ENCODE assay signal across 8 mouse cellular contexts in genomic region chr2:168742649-168743048, GRCm38 (mm10). TPM values are rescaled to one million over a fixed set of nuclear protein-coding genes. Genes with fewer than 3 reads are reported as not detected.
DNase-seq lines count a peak whose midpoint lies in the region; ATAC-seq and TF ChIP-seq lines count a peak whose summit lies in the region.

No protein-coding gene starts in this region.

- no peaks in the 10 kb centered on the region for H3K36me3 ChIP-seq in heart, adult 2 months (ENCODE audit: control insufficient read depth, insufficient read depth, low read length)
- H3K36me3 ChIP-seq in embryonic facial prominence, embryonic 12.5 days: no peaks in the 10 kb centered on the region
- peaks cover 12% of the 10 kb centered on the region for H3K36me3 ChIP-seq in hindbrain, embryonic 10.5 days
- H3K36me3 ChIP-seq in limb, embryonic 12.5 days: no peaks in the 10 kb centered on the region

- no peaks in the 10 kb centered on the region for H3K27me3 ChIP-seq in heart, adult 2 months (ENCODE audit: control insufficient read depth, insufficient read depth, low read length)
- H3K27me3 ChIP-seq in embryonic facial prominence, embryonic 12.5 days: no peaks in the 10 kb centered on the region
- H3K27me3 ChIP-seq in hindbrain, embryonic 10.5 days (ENCODE audit: insufficient read depth, poor library complexity, severe bottlenecking): no peaks in the 10 kb centered on the region
- H3K27me3 ChIP-seq in limb, embryonic 12.5 days: no peaks in the 10 kb centered on the region

- no peak overlapping the region for H3K9ac ChIP-seq in heart, adult 2 months (ENCODE audit: low read depth, low read length)
- no peak overlapping the region for H3K9ac ChIP-seq in embryonic facial prominence, embryonic 12.5 days
- no peak overlapping the region for H3K9ac ChIP-seq in limb, embryonic 12.5 days (replicated peaks)

- DNase-seq in heart, adult 2 months: peak; percentile 26 to 65
- DNase-seq in heart, adult 11 months: no peak
- peak; percentile 78 for DNase-seq in ZHBTc4 (ENCODE audit: low read depth, low spot score)
- DNase-seq in hindbrain, embryonic 10.5 days (ENCODE audit: low spot score): peak; percentile 64
- peak; percentile 80 for DNase-seq in naive thymus-derived CD4-positive, alpha-beta T cell, adult 2 months (ENCODE audit: low read depth)
- peak; percentile 78 for DNase-seq in thymus, postnatal 14 days

- no peak for TF ChIP-seq POLR2A in heart, adult 2 months (IDR thresholded peaks at IDR 0.05; ENCODE audit: insufficient read depth, low read depth, low read length)

- peaks cover 4% of the 10 kb centered on the region for H3K4me1 ChIP-seq in heart, adult 2 months (ENCODE audit: control insufficient read depth, insufficient read depth, low read length)
- no peaks in the 10 kb centered on the region for H3K4me1 ChIP-seq in embryonic facial prominence, embryonic 12.5 days
- H3K4me1 ChIP-seq in hindbrain, embryonic 10.5 days (replicated peaks): peaks cover 14% of the 10 kb centered on the region; the same call in 1 of the 2 replicates
- H3K4me1 ChIP-seq in limb, embryonic 12.5 days (replicated peaks): peaks cover 7% of the 10 kb centered on the region; the same call in 1 of the 2 replicates

- intact Hi-C loops in heart, adult 2 months (cut with DNase I): loop anchor here (1.0 to 5.0 kb wide), 2 partner anchors 51 to 270 kb away; no protein-coding TSS in a partner anchor

- TF ChIP-seq CTCF in heart, adult 2 months (IDR thresholded peaks at IDR 0.05): peak; percentile 95

- H3K9me3 ChIP-seq in embryonic facial prominence, embryonic 12.5 days: no peaks in the 10 kb centered on the region
- peaks cover 4% of the 10 kb centered on the region; the same call in 1 of the 2 replicates for H3K9me3 ChIP-seq in hindbrain, embryonic 10.5 days
- 0 out of 2 replicates have a peak, but pooled peaks cover 3% of the 10 kb centered on the region for H3K9me3 ChIP-seq in limb, embryonic 12.5 days

- H3K4me2 ChIP-seq in embryonic facial prominence, embryonic 12.5 days (replicated peaks): peak overlapping the region; percentile 74
- peak overlapping the region; percentile 73; the same call in 1 of the 2 replicates for H3K4me2 ChIP-seq in limb, embryonic 12.5 days

- no peaks in the 10 kb centered on the region for H3K79me2 ChIP-seq in heart, adult 2 months (replicated peaks; ENCODE audit: control insufficient read depth, insufficient read depth, low read length)

- TF ChIP-seq EP300 in heart, adult 2 months (IDR thresholded peaks at IDR 0.05; ENCODE audit: insufficient read depth, low read depth, low read length): no peak

- no peak for ATAC-seq in embryonic facial prominence, embryonic 12.5 days (ENCODE audit: insufficient number of reproducible peaks, insufficient read depth, low FRiP score, low TSS enrichment)
- no peak for ATAC-seq in limb, embryonic 12.5 days (ENCODE audit: insufficient number of reproducible peaks, insufficient read depth, low FRiP score, low TSS enrichment, low read depth)

- WGBS in heart, adult 2 months: 15% methylated on average over 7 of the region's 7 CpGs
- 24% methylated on average over 7 of the region's 7 CpGs for WGBS in embryonic facial prominence, embryonic 12.5 days
- WGBS in hindbrain, embryonic 10.5 days: 20% methylated on average over 7 of the region's 7 CpGs
- 27% methylated on average over 7 of the region's 7 CpGs for WGBS in limb, embryonic 12.5 days

- H3K4me3 ChIP-seq in heart, adult 2 months: peak overlapping the region; percentile 64
- peak overlapping the region; percentile 88 for H3K4me3 ChIP-seq in embryonic facial prominence, embryonic 12.5 days
- H3K4me3 ChIP-seq in hindbrain, embryonic 10.5 days: peak overlapping the region; percentile 88
- H3K4me3 ChIP-seq in limb, embryonic 12.5 days (replicated peaks): peak overlapping the region; percentile 88

- H3K27ac ChIP-seq in heart, adult 2 months: no peak overlapping the region; the same call in 1 of the 2 replicates
- peak overlapping the region; percentile 82; the same call in 1 of the 2 replicates for H3K27ac ChIP-seq in embryonic facial prominence, embryonic 12.5 days
- H3K27ac ChIP-seq in hindbrain, embryonic 10.5 days: no peak overlapping the region
- H3K27ac ChIP-seq in limb, embryonic 12.5 days: no peak overlapping the region

RNA-seq across cellular contexts. Expression of gene Atp9a, which starts 0.4 kb away (rescaled TPM):
- 10 to 100 TPM; 50.5 to 56.9 TPM for total RNA-seq in heart, adult 2 months (2021)
- 51.5 and 64.3 TPM in 2 replicates for polyA plus RNA-seq in heart, adult 2 months (2012; rRNA removed)
- 24.5 and 28.8 TPM in 2 replicates for polyA plus RNA-seq in embryonic facial prominence, embryonic 12.5 days (2016; fragmentation: Nextera tagmentation; extraction: Ambion mirVana)
- 14.6 and 20.1 TPM in 2 replicates for polyA plus RNA-seq in hindbrain, embryonic 10.5 days (2016; fragmentation: Nextera tagmentation; extraction: Ambion mirVana)
- polyA plus RNA-seq in limb, embryonic 12.5 days (2016; fragmentation: Nextera tagmentation; extraction: Ambion mirVana): 16.1 and 21.2 TPM in 2 replicates

RNA-seq across cellular contexts. Expression of gene Sall4, which starts 25.1 kb away (rescaled TPM):
- total RNA-seq in heart, adult 2 months (2021): 1 to 10 TPM; 1.5 to 2.3 TPM
- 1.2 and 1.3 TPM in 2 replicates for polyA plus RNA-seq in heart, adult 2 months (2012; rRNA removed)
- polyA plus RNA-seq in embryonic facial prominence, embryonic 12.5 days (2016; fragmentation: Nextera tagmentation; extraction: Ambion mirVana): 2.9 and 3.2 TPM in 2 replicates
- polyA plus RNA-seq in hindbrain, embryonic 10.5 days (2016; fragmentation: Nextera tagmentation; extraction: Ambion mirVana): 19.0 and 44.4 TPM in 2 replicates
- 5.0 and 5.1 TPM in 2 replicates for polyA plus RNA-seq in limb, embryonic 12.5 days (2016; fragmentation: Nextera tagmentation; extraction: Ambion mirVana)
